Mouse (Mus musculus): Measurements from ENCODE around the gene Il15.

- TF ChIP-seq CTCF (IDR thresholded peaks at IDR 0.05; ENCODE audit: low read depth, low read length) (no peak), POLR2A (IDR thresholded peaks at IDR 0.05; ENCODE audit: extremely low read depth, insufficient read depth, low read length) (no peak)
These were observed 71.3 kb downstream of the Il15 start for GRCm38 (mm10) chr8:82331675-82332234.
